Mouse (Mus musculus): ENCODE results near the gene Qrich2. TPM values are rescaled to one million over a fixed set of nuclear protein-coding genes. Genes with fewer than 3 reads are reported as not detected.
"Not testable (repeated sequence)": the region's sequence is repeated elsewhere in the genome, so short reads cannot be mapped to it uniquely, and the experiment has no call there.

The Qrich2 gene
- total and polyA plus RNA-seq, 3 experiments = 0.23 TPM; not detected in 2

DNA sequence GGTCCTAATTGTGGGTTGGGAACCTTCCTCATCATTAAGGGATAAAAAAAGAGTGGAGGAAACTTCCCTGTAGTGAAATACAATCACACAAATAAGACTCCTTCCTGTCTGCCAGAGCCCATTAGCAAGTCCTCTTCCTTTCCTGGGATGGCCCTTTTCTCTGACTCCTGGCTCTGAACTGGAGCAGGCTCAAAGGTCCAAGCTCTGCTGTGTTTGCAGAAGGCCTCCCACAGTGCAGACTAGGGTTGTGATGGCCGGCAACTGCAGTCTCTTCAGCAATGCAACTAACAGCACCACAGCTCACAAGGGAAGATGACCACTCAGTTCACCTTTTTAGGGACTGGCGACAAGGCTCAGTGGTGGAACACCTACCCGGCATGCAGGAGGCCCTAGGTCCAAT lies 4.2 kb upstream of the Qrich2 start:
- Histone ChIP-seq H3K27ac (no peak overlapping the region), H3K79me2 (replicated peaks; ENCODE audit: control insufficient read depth, insufficient read depth, low read length) (no peaks in the 10 kb centered on the region), H3K4me3 (no peak overlapping the region), H3K27me3 (ENCODE audit: control insufficient read depth, insufficient read depth, low read length) (no peaks in the 10 kb centered on the region), H3K9ac (ENCODE audit: low read depth, low read length) (no peak overlapping the region), H3K36me3 (ENCODE audit: control insufficient read depth, insufficient read depth, low read length) (no peaks in the 10 kb centered on the region), H3K4me1 (ENCODE audit: control insufficient read depth, insufficient read depth, low read length) (no peaks in the 10 kb centered on the region; the same call in 1 of the 2 replicates)
- intact Hi-C loops (cut with DNase I) = no loop called here
- 81% methylated on average over 3 of the region's 3 CpGs for WGBS
- TF ChIP-seq EP300 (IDR thresholded peaks at IDR 0.05; ENCODE audit: insufficient read depth, low read depth, low read length) (no peak), POLR2A (IDR thresholded peaks at IDR 0.05; ENCODE audit: insufficient read depth, low read depth, low read length) (no peak), CTCF (IDR thresholded peaks at IDR 0.05) (no peak)
- DNase-seq = no peak

DNA sequence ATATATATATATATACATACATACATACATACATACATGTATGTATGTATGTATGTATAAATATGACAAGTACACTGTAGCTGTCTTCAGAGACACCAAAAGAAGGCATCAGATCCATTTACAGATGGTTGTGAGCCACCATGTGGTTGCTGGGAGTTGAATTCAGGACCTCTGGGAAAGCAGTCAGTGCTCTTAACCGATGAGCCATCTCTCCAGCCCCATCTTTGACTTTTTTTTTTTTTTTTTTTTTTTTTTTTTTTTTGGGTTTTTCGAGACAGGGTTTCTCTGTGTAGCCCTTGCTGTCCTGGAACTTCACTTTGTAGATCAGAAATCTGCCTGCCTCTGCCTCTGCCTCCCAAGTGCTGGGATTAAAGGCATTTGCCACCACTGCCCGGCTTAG lies 2.3 kb upstream of the Qrich2 start:
- H3K36me3 ChIP-seq (ENCODE audit: control insufficient read depth, insufficient read depth, low read length); H3K4me1 ChIP-seq (ENCODE audit: control insufficient read depth, insufficient read depth, low read length); intact Hi-C loops (cut with DNase I); H3K27ac ChIP-seq; H3K9ac ChIP-seq (ENCODE audit: low read depth, low read length); DNase-seq; H3K27me3 ChIP-seq (ENCODE audit: control insufficient read depth, insufficient read depth, low read length); H3K4me3 ChIP-seq; H3K79me2 ChIP-seq (replicated peaks; ENCODE audit: control insufficient read depth, insufficient read depth, low read length): not testable (repeated sequence)
- WGBS = 56% methylated on average over 3 of the region's 3 CpGs

DNA sequence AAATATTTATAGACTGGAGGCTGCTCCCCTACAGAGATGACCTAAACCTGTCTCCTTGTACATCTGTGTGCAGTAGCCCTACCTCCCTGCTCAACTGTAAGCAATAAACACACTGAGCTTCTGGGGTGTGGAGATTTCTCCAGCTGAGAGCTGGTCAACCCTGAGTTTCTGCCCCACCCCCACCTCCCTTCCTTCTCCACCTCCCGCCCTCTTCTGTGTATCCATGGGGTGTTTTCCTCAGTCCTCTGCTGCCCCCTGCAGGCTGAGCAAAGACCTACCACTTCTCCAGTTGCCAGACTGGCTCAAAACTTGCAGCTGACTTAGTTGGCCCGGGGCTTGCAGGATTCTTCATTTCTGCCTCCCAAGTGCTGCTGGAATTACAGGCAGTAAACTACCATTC lies 2.2 kb downstream of the Qrich2 start:
- intact Hi-C loops (cut with DNase I) = loop anchor here (1.0 to 5.0 kb wide), 2 partner anchors 145 to 237 kb away; no protein-coding TSS in a partner anchor

DNA sequence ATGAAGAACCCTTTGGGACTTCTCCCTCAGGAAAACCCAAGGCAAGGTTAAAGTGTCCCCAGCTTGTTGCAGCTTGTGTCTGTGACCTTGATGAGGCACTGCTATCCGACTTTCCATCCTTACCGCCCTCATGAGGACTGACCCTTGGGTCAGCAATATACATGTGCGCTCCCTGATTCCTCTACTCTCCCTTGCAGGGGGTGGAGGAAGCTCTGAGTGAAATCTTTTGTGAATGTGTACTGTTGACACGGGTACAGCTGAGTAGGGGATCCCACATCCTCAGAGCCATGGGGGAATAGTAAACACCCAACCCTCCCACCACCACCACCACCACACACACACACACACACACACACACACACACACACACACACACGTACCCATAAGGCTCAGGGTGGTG lies 2.7 kb downstream of the Qrich2 start:
- Histone ChIP-seq H3K36me3 (ENCODE audit: control insufficient read depth, insufficient read depth, low read length) (no peaks in the 10 kb centered on the region), H3K4me3 (no peak overlapping the region), H3K4me1 (ENCODE audit: control insufficient read depth, insufficient read depth, low read length) (no peaks in the 10 kb centered on the region), H3K79me2 (replicated peaks; ENCODE audit: control insufficient read depth, insufficient read depth, low read length) (no peaks in the 10 kb centered on the region), H3K27ac (no peak overlapping the region), H3K27me3 (ENCODE audit: control insufficient read depth, insufficient read depth, low read length) (no peaks in the 10 kb centered on the region), H3K9ac (ENCODE audit: low read depth, low read length) (no peak overlapping the region)
- no peak for DNase-seq
- TF ChIP-seq EP300 (IDR thresholded peaks at IDR 0.05; ENCODE audit: insufficient read depth, low read depth, low read length) (no peak), POLR2A (IDR thresholded peaks at IDR 0.05; ENCODE audit: insufficient read depth, low read depth, low read length) (no peak), CTCF (IDR thresholded peaks at IDR 0.05) (no peak)
- WGBS = 63% methylated on average over 5 of the region's 5 CpGs
- intact Hi-C loops (cut with DNase I) = loop anchor here (5.0 kb wide), 1 partner anchor 236 kb away; no protein-coding TSS in a partner anchor

More for the DNA sequence above, 2.2 kb downstream of the Qrich2 start:
- DNase-seq = peak; percentile 78 to 89
- TF ChIP-seq EP300 (IDR thresholded peaks at IDR 0.05; ENCODE audit: insufficient read depth, low read depth, low read length) = peak; percentile 46; the same call in 1 of the 2 replicates
- TF ChIP-seq POLR2A (IDR thresholded peaks at IDR 0.05; ENCODE audit: insufficient read depth, low read depth, low read length) = no peak
- TF ChIP-seq CTCF (IDR thresholded peaks at IDR 0.05) = peak; percentile 82
- H3K79me2 ChIP-seq (replicated peaks; ENCODE audit: control insufficient read depth, insufficient read depth, low read length) = no peaks in the 10 kb centered on the region
- no peaks in the 10 kb centered on the region for H3K36me3 ChIP-seq (ENCODE audit: control insufficient read depth, insufficient read depth, low read length)
- no peaks in the 10 kb centered on the region for H3K4me1 ChIP-seq (ENCODE audit: control insufficient read depth, insufficient read depth, low read length)
- H3K27ac ChIP-seq = no peak overlapping the region
- H3K4me3 ChIP-seq = no peak overlapping the region
- no peaks in the 10 kb centered on the region for H3K27me3 ChIP-seq (ENCODE audit: control insufficient read depth, insufficient read depth, low read length)
- H3K9ac ChIP-seq (ENCODE audit: low read depth, low read length) = no peak overlapping the region
- 9% methylated on average over 2 of the region's 2 CpGs for WGBS

DNA sequence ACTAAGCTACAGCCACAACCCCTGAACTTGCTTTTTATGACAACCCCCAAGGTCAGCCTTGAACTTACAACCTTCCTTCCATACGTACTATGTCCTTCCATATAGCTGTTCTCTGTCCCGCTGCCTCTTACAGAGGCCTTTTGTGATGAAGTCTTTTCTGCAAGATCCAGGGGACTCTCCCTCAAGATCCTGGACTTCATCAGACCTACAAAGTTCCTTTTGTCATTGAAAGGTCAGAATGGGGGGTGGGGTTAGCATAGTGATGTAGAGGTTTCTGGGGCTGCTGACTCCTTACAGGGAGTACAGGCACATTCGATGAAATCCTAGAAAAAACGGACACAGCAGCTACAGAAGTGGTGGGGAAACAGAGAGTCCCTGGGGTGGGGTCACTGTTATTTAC lies 6.3 kb downstream of the Qrich2 start:
- Histone ChIP-seq H3K9ac (ENCODE audit: low read depth, low read length) (no peak overlapping the region), H3K4me3 (no peak overlapping the region), H3K4me1 (ENCODE audit: control insufficient read depth, insufficient read depth, low read length) (no peaks in the 10 kb centered on the region), H3K36me3 (ENCODE audit: control insufficient read depth, insufficient read depth, low read length) (no peaks in the 10 kb centered on the region), H3K79me2 (replicated peaks; ENCODE audit: control insufficient read depth, insufficient read depth, low read length) (no peaks in the 10 kb centered on the region), H3K27me3 (ENCODE audit: control insufficient read depth, insufficient read depth, low read length) (no peaks in the 10 kb centered on the region), H3K27ac (no peak overlapping the region)
- WGBS = 61% methylated on average over 4 of the region's 4 CpGs
- intact Hi-C loops (cut with DNase I) = loop anchor here (5.0 kb wide), 1 partner anchor 232 kb away; no protein-coding TSS in a partner anchor
- TF ChIP-seq EP300 (IDR thresholded peaks at IDR 0.05; ENCODE audit: insufficient read depth, low read depth, low read length) (no peak), CTCF (IDR thresholded peaks at IDR 0.05) (no peak), POLR2A (IDR thresholded peaks at IDR 0.05; ENCODE audit: insufficient read depth, low read depth, low read length) (no peak)
- DNase-seq = no peak

DNA sequence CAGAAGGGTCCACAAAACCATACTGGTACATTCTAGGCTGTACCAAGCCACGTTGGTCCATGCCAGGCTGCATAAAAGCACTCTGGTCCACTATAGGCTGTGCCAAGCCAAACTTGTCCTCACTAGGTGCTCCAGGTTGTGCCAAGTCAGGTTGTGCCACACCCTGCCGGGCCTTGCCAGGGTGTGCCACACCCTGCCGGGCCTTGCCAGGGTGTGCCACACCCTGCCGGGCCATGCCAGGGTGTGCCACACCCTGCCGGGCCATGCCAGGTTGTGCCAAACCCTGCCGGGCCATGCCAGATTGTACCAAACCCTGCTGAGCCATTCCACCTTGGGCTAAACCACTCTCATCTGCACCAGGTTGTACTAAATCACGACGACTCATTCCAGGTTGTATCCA lies 9.8 kb downstream of the Qrich2 start:
- Histone ChIP-seq H3K9ac (ENCODE audit: low read depth, low read length) (no peak overlapping the region), H3K4me1 (ENCODE audit: control insufficient read depth, insufficient read depth, low read length) (no peaks in the 10 kb centered on the region), H3K27me3 (ENCODE audit: control insufficient read depth, insufficient read depth, low read length) (no peaks in the 10 kb centered on the region), H3K79me2 (replicated peaks; ENCODE audit: control insufficient read depth, insufficient read depth, low read length) (no peaks in the 10 kb centered on the region), H3K27ac (no peak overlapping the region), H3K4me3 (no peak overlapping the region), H3K36me3 (ENCODE audit: control insufficient read depth, insufficient read depth, low read length) (no peaks in the 10 kb centered on the region)
- intact Hi-C loops (cut with DNase I) = no loop called here
- no peak for TF ChIP-seq EP300 (IDR thresholded peaks at IDR 0.05; ENCODE audit: insufficient read depth, low read depth, low read length)
- TF ChIP-seq CTCF (IDR thresholded peaks at IDR 0.05) = no peak
- no peak for TF ChIP-seq POLR2A (IDR thresholded peaks at IDR 0.05; ENCODE audit: insufficient read depth, low read depth, low read length)
- no peak for DNase-seq
- 77% methylated on average over 8 of the region's 8 CpGs for WGBS
